Mouse (Mus musculus) urinary bladder, postnatal 10 days (tissue): Measurements from ENCODE around the gene Olfr1262.

Source experiments
- DNase-seq: peaks from one replicate; pipeline ENCODE4 v3.0.0; 2022; ENCODE audit warnings: low spot score

Gene Olfr1262

GRCm38 (mm10) chr2:89999845-90000244 lies at the start of gene Olfr1262:
Gene Olfr1262 (plus strand): TSS chr2:90000145.
- DNase-seq = no peak

GRCm38 (mm10) chr2:89974184-89974583 lies 25.8 kb upstream of the Olfr1262 start, which contains the start of gene Olfr1260:
Gene Olfr1260 (plus strand): TSS chr2:89974340.
- no peak for DNase-seq

- no peak for DNase-seq
These were observed 22.2 kb upstream of the Olfr1262 start for GRCm38 (mm10) chr2:89977709-89978108.

GRCm38 (mm10) chr2:89990921-89991320 lies 9.0 kb upstream of the Olfr1262 start, which contains the start of gene Olfr1261:
Gene Olfr1261 (plus strand): TSS chr2:89991221.
- DNase-seq = no peak

- DNase-seq = no peak
These were observed 11.9 kb downstream of the Olfr1262 start, which contains the start of gene Olfr1263 for GRCm38 (mm10) chr2:90011831-90012230. Gene Olfr1263 (plus strand): TSS chr2:90012131.

GRCm38 (mm10) chr2:90025477-90025876 lies 25.5 kb downstream of the Olfr1262 start, which contains the start of gene Olfr1264:
Gene Olfr1264 (minus strand): TSS chr2:90025577.
- DNase-seq = no peak

GRCm38 (mm10) chr2:90035037-90035436 lies 35.1 kb downstream of the Olfr1262 start, which contains the start of gene Olfr1265:
Gene Olfr1265 (plus strand): TSS chr2:90035337.
- DNase-seq = no peak
